11 mouse cellular contexts compared by ENCODE assay signal in genomic region chr10:13986539-13986938, GRCm38 (mm10).
"Had no signal": no experiment of that assay in that cellular context is flagged by ENCODE, and none has a peak within 500 bp of the region (broad histone marks: within the 10 kb centered on the region; RNA-seq: fewer than 3 reads in every experiment).

No protein-coding gene starts in this region.

- H3K27ac ChIP-seq: limb, embryonic 10.5 days; liver, embryonic 13.5 days; lung, embryonic 15.5 days; midbrain, embryonic 13.5 days; stomach, embryonic 15.5 days had no signal

- DNase-seq: kidney, adult 9 months; kidney, postnatal 10 days; liver, embryonic 13.5 days; liver, postnatal 0 days; right cerebral cortex, postnatal 14 days; thymus, adult 2 months; thymus, postnatal 36 days had no signal

- H3K36me3 ChIP-seq: limb, embryonic 10.5 days; liver, embryonic 13.5 days; lung, embryonic 15.5 days; midbrain, embryonic 13.5 days; stomach, embryonic 15.5 days had no signal

- H3K4me3 ChIP-seq: limb, embryonic 10.5 days; liver, embryonic 13.5 days; lung, embryonic 15.5 days; midbrain, embryonic 13.5 days; stomach, embryonic 15.5 days had no signal

- H3K27me3 ChIP-seq: liver, embryonic 13.5 days; lung, embryonic 15.5 days; midbrain, embryonic 13.5 days; stomach, embryonic 15.5 days had no signal

- H3K9ac ChIP-seq: liver, embryonic 13.5 days; liver, postnatal 0 days; lung, embryonic 15.5 days; midbrain, embryonic 13.5 days; stomach, embryonic 15.5 days had no signal

- ATAC-seq: liver, postnatal 0 days; midbrain, embryonic 13.5 days had no signal
